Comparison of ENCODE assay signal across 18 mouse cellular contexts in the genomic region with DNA sequence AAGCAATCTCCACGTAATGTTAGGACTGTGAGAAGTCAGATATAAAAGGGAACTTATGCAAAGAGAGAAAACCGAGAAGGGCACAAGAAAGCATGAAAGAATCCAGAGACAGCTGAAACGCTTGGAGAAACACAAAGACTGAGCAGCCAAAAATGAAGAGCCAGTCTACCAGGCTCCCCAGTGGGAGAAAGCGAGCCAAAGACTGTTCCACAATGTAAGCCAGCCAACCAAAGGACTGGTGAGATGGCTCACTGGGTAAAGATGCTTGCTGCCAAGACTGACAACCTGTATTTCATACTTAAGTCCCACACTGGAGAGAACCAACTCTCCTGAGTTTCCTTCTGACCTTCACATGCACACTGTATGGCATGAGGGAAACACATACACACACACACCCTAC. TPM values are rescaled to one million over a fixed set of nuclear protein-coding genes. Genes with fewer than 3 reads are reported as not detected.
A peak's percentile ranks its signal among the peaks of the same experiment; 100 is the strongest.
DNase-seq lines count a peak whose midpoint lies in the region; ATAC-seq and TF ChIP-seq lines count a peak whose summit lies in the region.
"Had no signal": no experiment of that assay in that cellular context is flagged by ENCODE, and none has a peak within 500 bp of the region (broad histone marks: within the 10 kb centered on the region; RNA-seq: fewer than 3 reads in every experiment).

No protein-coding gene starts in this region.

- H3K36me3 ChIP-seq in midbrain, postnatal 0 days (ENCODE audit: insufficient read depth, low read length): no peaks in the 10 kb centered on the region
- H3K36me3 ChIP-seq in midbrain, embryonic 10.5 days: no peaks in the 10 kb centered on the region
- H3K36me3 ChIP-seq: embryonic facial prominence, embryonic 10.5 days; heart, embryonic 10.5 days; hindbrain, embryonic 13.5 days; intestine, embryonic 15.5 days had no signal

- no peak overlapping the region for H3K4me2 ChIP-seq in midbrain, postnatal 0 days (ENCODE audit: low read depth, low read length, poor library complexity, severe bottlenecking)
- H3K4me2 ChIP-seq: hindbrain, embryonic 13.5 days; intestine, embryonic 15.5 days had no signal

- H3K4me3 ChIP-seq in midbrain, postnatal 0 days (ENCODE audit: low read depth, low read length): no peak overlapping the region
- H3K4me3 ChIP-seq in midbrain, embryonic 10.5 days: no peak overlapping the region
- H3K4me3 ChIP-seq: embryonic facial prominence, embryonic 10.5 days; heart, embryonic 10.5 days; hindbrain, embryonic 13.5 days; intestine, embryonic 15.5 days had no signal

- no peaks in the 10 kb centered on the region for H3K9me3 ChIP-seq in midbrain, postnatal 0 days (ENCODE audit: low read length)
- H3K9me3 ChIP-seq in midbrain, embryonic 10.5 days (replicated peaks): no peaks in the 10 kb centered on the region
- H3K9me3 ChIP-seq: embryonic facial prominence, embryonic 10.5 days; heart, embryonic 10.5 days; hindbrain, embryonic 13.5 days; intestine, embryonic 15.5 days had no signal

- DNase-seq in cerebellum, postnatal 4 days (ENCODE audit: low spot score in 2 of 2): no peak
- DNase-seq in cerebellum, postnatal 14 days: peak; percentile 73 to 87
- DNase-seq in cerebellum, adult 11 months: no peak
- peak; percentile 15 for DNase-seq in midbrain, postnatal 0 days (ENCODE audit: low spot score)
- DNase-seq in midbrain, embryonic 10.5 days (ENCODE audit: low spot score): no peak
- DNase-seq in gastrocnemius, postnatal 25 days: no peak
- DNase-seq: adrenal gland, adult 8-10 months; kidney, adult 18-20 months had no signal

- no peak overlapping the region for H3K27ac ChIP-seq in midbrain, postnatal 0 days (ENCODE audit: low read depth, low read length)
- no peak overlapping the region for H3K27ac ChIP-seq in midbrain, embryonic 10.5 days (replicated peaks)
- H3K27ac ChIP-seq: embryonic facial prominence, embryonic 10.5 days; heart, embryonic 10.5 days; hindbrain, embryonic 13.5 days; intestine, embryonic 15.5 days had no signal

- 69% methylated on average over 4 of the region's 4 CpGs for WGBS in midbrain, postnatal 0 days
- WGBS in midbrain, embryonic 10.5 days: 77% methylated on average over 4 of the region's 4 CpGs

- H3K4me1 ChIP-seq in midbrain, postnatal 0 days (ENCODE audit: insufficient read depth, low read length): no peaks in the 10 kb centered on the region
- H3K4me1 ChIP-seq in midbrain, embryonic 10.5 days: no peaks in the 10 kb centered on the region
- H3K4me1 ChIP-seq: heart, embryonic 10.5 days; hindbrain, embryonic 13.5 days; intestine, embryonic 15.5 days had no signal

- no peak for TF ChIP-seq CTCF in midbrain, postnatal 0 days (IDR thresholded peaks at IDR 0.05)

- ATAC-seq in cerebellum, adult (ENCODE audit: insufficient number of reproducible peaks, low FRiP score, low TSS enrichment): peak; percentile 40; the same call in 1 of the 2 replicates
- no peak for ATAC-seq in midbrain, postnatal 0 days (ENCODE audit: low FRiP score)
- ATAC-seq: forebrain, embryonic 14.5 days; intestine, embryonic 15.5 days had no signal

- no peak overlapping the region for H3K9ac ChIP-seq in midbrain, postnatal 0 days (replicated peaks; ENCODE audit: low read length, poor library complexity, severe bottlenecking)
- H3K9ac ChIP-seq: hindbrain, embryonic 13.5 days; intestine, embryonic 15.5 days had no signal

- no peaks in the 10 kb centered on the region for H3K27me3 ChIP-seq in midbrain, postnatal 0 days (ENCODE audit: insufficient read depth, low read length)
- H3K27me3 ChIP-seq in midbrain, embryonic 10.5 days (ENCODE audit: low read depth, poor library complexity, severe bottlenecking): no peaks in the 10 kb centered on the region
- H3K27me3 ChIP-seq: CH12.LX; hindbrain, embryonic 13.5 days; intestine, embryonic 15.5 days had no signal

RNA-seq across cellular contexts. Expression of a gene that starts 0.8 kb away (rescaled TPM):
- 5.1 and 5.7 TPM in 2 replicates for total RNA-seq in midbrain, postnatal 0 days (2014; rRNA removed)
- polyA plus RNA-seq in midbrain, postnatal 0 days (2015; fragmentation: Nextera tagmentation; extraction: Ambion mirVana): 3.8 and 4.8 TPM in 2 replicates
- not detected in 2 replicates for polyA plus RNA-seq in midbrain, embryonic 10.5 days (2016; fragmentation: Nextera tagmentation; extraction: Ambion mirVana)
- total RNA-seq in gastrocnemius, postnatal 25 days (2021): not detected
- total RNA-seq: adrenal gland, adult 8-10 months; CH12.LX; gastrocnemius, adult 8-10 months; gastrocnemius, postnatal 4 days had no signal
- polyA plus RNA-seq: embryonic facial prominence, embryonic 10.5 days; heart, embryonic 10.5 days; intestine, embryonic 15.5 days; kidney, embryonic 14.5 days had no signal

Comparison
In these comparisons a context has a peak if more than half of its experiments do, and no peak if none do; other contexts are left out.
1. DNase-seq: peak in cerebellum, postnatal 14 days (2 of 2) and midbrain, postnatal 0 days (single experiment); none in cerebellum, postnatal 4 days (0 of 2), cerebellum, adult 11 months (single experiment), midbrain, embryonic 10.5 days (single experiment) and gastrocnemius, postnatal 25 days (single experiment).